Mouse (Mus musculus) heart, embryonic 13.5 days (tissue): ENCODE data around the gene Serping1. TPM values are rescaled to one million over a fixed set of nuclear protein-coding genes. Genes with fewer than 3 reads are reported as not detected.

Experiments
- ATAC-seq: fragments of 200-750 bp; cut with Nextera tagmentation; 2 replicates; pipeline ENCODE4 v1.8.0; 2017; ENCODE audit warnings: moderate TSS enrichment; ENCODE audit not compliant: insufficient number of reproducible peaks, low FRiP score, low TSS enrichment; ENCODE audit errors: extremely low read depth
- H3K27ac ChIP-seq: fragments of 300-500 bp; sonication (generic); replicated peaks from 2 replicates; pipeline ENCODE4 v1.5.1; 2015; ENCODE audit warnings: moderate library complexity, mild to moderate bottlenecking, inconsistent platforms
- H3K27me3 ChIP-seq: fragments of 300-500 bp; sonication (generic); replicated peaks from 2 replicates; pipeline ENCODE4 v1.6.1; 2015; ENCODE audit warnings: mild to moderate bottlenecking, inconsistent platforms
- H3K36me3 ChIP-seq: fragments of 300-500 bp; sonication (generic); 2 replicates; pipeline ENCODE4 v1.6.1; 2015; ENCODE audit warnings: mild to moderate bottlenecking, inconsistent platforms
- H3K4me1 ChIP-seq: fragments of 300-500 bp; sonication (generic); 2 replicates; pipeline ENCODE4 v1.6.1; 2015; ENCODE audit warnings: inconsistent platforms
- H3K4me2 ChIP-seq: fragments of 300-500 bp; sonication (generic); 2 replicates; pipeline ENCODE4 v1.6.1; 2015; ENCODE audit warnings: inconsistent platforms, mild to moderate bottlenecking, moderate library complexity
- H3K4me3 ChIP-seq: fragments of 300-500 bp; sonication (generic); 2 replicates; pipeline ENCODE4 v1.5.1; 2015; ENCODE audit warnings: moderate library complexity, mild to moderate bottlenecking, inconsistent platforms
- H3K9ac ChIP-seq: fragments of 300-500 bp; sonication (generic); 2 replicates; pipeline ENCODE4 v1.6.1; 2015; ENCODE audit warnings: inconsistent platforms, mild to moderate bottlenecking, moderate library complexity
- H3K9me3 ChIP-seq: fragments of 300-500 bp; sonication (generic); 2 replicates; pipeline ENCODE4 v1.6.1; 2016; ENCODE audit warnings: inconsistent platforms
- WGBS: fragments of 180-500 bp; shearing (Covaris S2); methylation state at CpG from one replicate; pipeline ENCODE4 v1.1.7; 2015; ENCODE audit warnings: mixed read lengths; 5-methylcytosine and 5-hydroxymethylcytosine counted together
- polyA plus RNA-seq: library from polyadenylated mRNA; unstranded; fragments of >200 nt; fragmentation: Nextera tagmentation; extraction: Ambion mirVana; gene quantifications from 2 replicates; pipeline ENCODE4 v1.2.1, GENCODE M21; 2015

Serping1 gene
- polyA plus RNA-seq: 38.8 and 40.2 TPM in 2 replicates

DNA sequence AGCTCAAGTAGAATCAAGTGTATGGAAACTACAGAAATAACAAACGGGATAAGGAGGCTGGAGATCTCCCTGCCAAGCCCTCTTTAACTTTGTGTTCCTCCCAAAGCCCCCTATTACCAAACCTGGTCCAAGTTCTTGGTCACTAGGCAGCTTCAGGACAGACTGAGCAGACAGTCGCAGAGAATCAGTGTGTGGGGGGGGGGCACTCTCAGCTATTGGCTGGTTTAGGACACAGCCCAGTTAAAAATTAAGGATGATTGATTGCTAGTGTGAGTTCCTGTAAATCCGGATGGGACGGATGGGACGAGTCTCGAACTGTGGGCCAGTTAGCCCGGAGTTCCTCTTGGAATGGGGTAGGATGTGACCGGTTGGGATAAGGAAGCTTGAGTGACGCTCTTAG is at the start of gene Serping1:
Gene Serping1 (minus strand): TSS at position 204 of the 400 bp plus-strand sequence.
- ATAC-seq: no peak
- Histone ChIP-seq H3K9me3 (no peaks in the 10 kb centered on the region), H3K4me2 (peak within 1 kb of the TSS; percentile 70), H3K4me3 (peak within 1 kb of the TSS; percentile 38), H3K4me1 (peaks cover 14% of the 10 kb centered on the region), H3K9ac (peak within 1 kb of the TSS; percentile 80), H3K36me3 (no peaks in the 10 kb centered on the region), H3K27me3 (peaks cover 5% of the 10 kb centered on the region; the same call in 1 of the 2 replicates), H3K27ac (peak within 1 kb of the TSS; percentile 30)
- 63% methylated on average over 9 of the region's 9 CpGs for WGBS

DNA sequence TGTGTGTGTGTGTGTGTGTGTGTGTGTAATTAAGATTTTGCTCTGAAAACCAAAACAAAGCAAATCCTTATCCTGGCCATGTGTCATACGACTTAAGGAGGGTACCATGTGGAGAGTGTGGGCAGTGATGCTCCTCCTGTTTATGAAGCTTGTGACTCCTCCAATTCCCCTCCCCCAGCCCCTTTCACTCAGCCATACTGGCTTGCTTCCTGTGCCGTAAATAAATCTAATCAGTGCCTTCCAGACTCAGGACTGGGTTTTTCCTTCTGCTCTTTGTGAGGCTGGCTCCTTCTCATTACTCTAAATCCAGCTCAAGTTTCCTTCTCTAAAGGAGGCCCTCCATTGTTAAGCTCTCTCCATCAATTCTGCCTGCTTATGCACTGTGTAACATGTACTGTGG is 48.0 kb upstream of the Serping1 start:
- Histone ChIP-seq H3K9me3 (no peaks in the 10 kb centered on the region), H3K36me3 (peaks cover under 1% of the 10 kb centered on the region; the same call in 1 of the 2 replicates), H3K4me2 (no peak overlapping the region), H3K27me3 (no peaks in the 10 kb centered on the region; the same call in 1 of the 2 replicates), H3K27ac (peak overlapping the region; percentile 56; the same call in 1 of the 2 replicates), H3K4me1 (peaks cover 37% of the 10 kb centered on the region), H3K9ac (no peak overlapping the region), H3K4me3 (no peak overlapping the region)
- no peak for ATAC-seq
- 15% methylated on average over 2 of the region's 2 CpGs for WGBS

DNA sequence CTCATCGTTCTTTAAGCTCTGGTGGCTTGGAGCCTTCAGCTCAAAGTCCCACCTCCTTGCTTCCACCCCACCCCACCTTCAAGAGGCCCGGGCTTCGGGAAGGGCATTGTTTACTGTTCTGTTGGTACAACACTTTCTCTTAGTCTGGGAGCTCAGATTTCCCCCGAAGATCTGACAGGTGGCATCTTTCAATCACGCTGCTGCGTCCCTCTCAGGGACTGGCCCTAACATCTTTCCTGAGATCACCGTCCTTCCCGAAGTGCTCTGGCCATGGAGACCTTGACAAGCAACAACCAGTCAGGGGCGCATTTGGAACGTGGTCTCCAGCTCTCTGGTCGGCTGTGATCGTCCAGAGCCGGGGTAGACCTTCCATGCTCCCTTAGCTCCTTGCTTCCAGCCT is 47.3 kb upstream of the Serping1 start, which contains the start of gene Smtnl1:
Gene Smtnl1 (minus strand): TSS at position 101 of the 400 bp plus-strand sequence.
- H3K27ac ChIP-seq: peak within 1 kb of the TSS; percentile 56; the same call in 1 of the 2 replicates
- no peak for ATAC-seq
- 51% methylated on average over 13 of the region's 13 CpGs for WGBS

GRCm38 (mm10) chr2:84819861-84820260 is 44.6 kb upstream of the Serping1 start:
- H3K4me1 ChIP-seq: peaks cover 24% of the 10 kb centered on the region
- H3K27ac ChIP-seq: peak overlapping the region; percentile 81
- 34% methylated on average over 3 of the region's 3 CpGs for WGBS
- no peaks in the 10 kb centered on the region for H3K9me3 ChIP-seq
- H3K9ac ChIP-seq: 0 out of 2 replicates have a peak overlapping the region, but pooled peaks have one; percentile 14
- no peak overlapping the region for H3K4me3 ChIP-seq
- no peaks in the 10 kb centered on the region; the same call in 1 of the 2 replicates for H3K27me3 ChIP-seq
- no peaks in the 10 kb centered on the region for H3K36me3 ChIP-seq
- H3K4me2 ChIP-seq: no peak overlapping the region; the same call in 1 of the 2 replicates
- no peak for ATAC-seq

More for the DNA sequence above, 47.3 kb upstream of the Serping1 start, which contains the start of gene Smtnl1:
- Histone ChIP-seq H3K27me3 (no peaks in the 10 kb centered on the region; the same call in 1 of the 2 replicates), H3K4me3 (no peak within 1 kb of the TSS), H3K9ac (no peak within 1 kb of the TSS), H3K9me3 (no peaks in the 10 kb centered on the region), H3K4me1 (peaks cover 31% of the 10 kb centered on the region), H3K36me3 (no peaks in the 10 kb centered on the region), H3K4me2 (no peak within 1 kb of the TSS)

GRCm38 (mm10) chr2:84812676-84813075 is 37.4 kb upstream of the Serping1 start:
- ATAC-seq: no peak
- no peak overlapping the region; the same call in 1 of the 2 replicates for H3K9ac ChIP-seq
- WGBS: 74% methylated on average over 6 of the region's 6 CpGs
- H3K9me3 ChIP-seq: no peaks in the 10 kb centered on the region
- H3K36me3 ChIP-seq: peaks cover 17% of the 10 kb centered on the region
- H3K4me1 ChIP-seq: peaks cover 27% of the 10 kb centered on the region
- no peak overlapping the region for H3K4me3 ChIP-seq
- peak overlapping the region; percentile 86 for H3K27ac ChIP-seq
- no peaks in the 10 kb centered on the region for H3K27me3 ChIP-seq
- H3K4me2 ChIP-seq: peak overlapping the region; percentile 69

DNA sequence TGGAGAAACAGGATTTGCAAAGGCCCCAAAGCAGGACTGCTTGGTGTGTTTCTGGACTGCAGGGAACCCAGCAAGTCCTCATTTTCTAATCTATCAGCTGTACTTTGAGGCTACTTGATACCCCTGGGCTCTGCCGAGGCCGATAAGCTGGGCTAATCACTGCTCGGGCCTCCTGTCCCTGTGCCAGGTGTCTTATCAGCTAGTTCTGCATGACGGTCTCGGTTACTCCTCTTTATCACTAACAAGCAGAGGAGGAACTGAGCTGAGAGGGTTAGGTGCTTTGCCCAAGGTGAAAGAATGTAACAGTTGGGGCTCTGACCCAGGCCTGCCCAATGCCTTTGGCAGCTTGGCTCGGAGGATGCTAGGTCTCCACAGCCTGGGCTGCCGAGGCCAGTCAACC is 36.6 kb upstream of the Serping1 start:
- Histone ChIP-seq H3K9me3 (no peaks in the 10 kb centered on the region), H3K36me3 (peaks cover 19% of the 10 kb centered on the region), H3K4me2 (peak overlapping the region; percentile 69), H3K27ac (peak overlapping the region; percentile 86), H3K4me1 (peaks cover 27% of the 10 kb centered on the region), H3K27me3 (no peaks in the 10 kb centered on the region), H3K9ac (peak overlapping the region; percentile 11; the same call in 1 of the 2 replicates), H3K4me3 (no peak overlapping the region)
- ATAC-seq: peak; percentile 76
- 11% methylated on average over 7 of the region's 7 CpGs for WGBS

DNA sequence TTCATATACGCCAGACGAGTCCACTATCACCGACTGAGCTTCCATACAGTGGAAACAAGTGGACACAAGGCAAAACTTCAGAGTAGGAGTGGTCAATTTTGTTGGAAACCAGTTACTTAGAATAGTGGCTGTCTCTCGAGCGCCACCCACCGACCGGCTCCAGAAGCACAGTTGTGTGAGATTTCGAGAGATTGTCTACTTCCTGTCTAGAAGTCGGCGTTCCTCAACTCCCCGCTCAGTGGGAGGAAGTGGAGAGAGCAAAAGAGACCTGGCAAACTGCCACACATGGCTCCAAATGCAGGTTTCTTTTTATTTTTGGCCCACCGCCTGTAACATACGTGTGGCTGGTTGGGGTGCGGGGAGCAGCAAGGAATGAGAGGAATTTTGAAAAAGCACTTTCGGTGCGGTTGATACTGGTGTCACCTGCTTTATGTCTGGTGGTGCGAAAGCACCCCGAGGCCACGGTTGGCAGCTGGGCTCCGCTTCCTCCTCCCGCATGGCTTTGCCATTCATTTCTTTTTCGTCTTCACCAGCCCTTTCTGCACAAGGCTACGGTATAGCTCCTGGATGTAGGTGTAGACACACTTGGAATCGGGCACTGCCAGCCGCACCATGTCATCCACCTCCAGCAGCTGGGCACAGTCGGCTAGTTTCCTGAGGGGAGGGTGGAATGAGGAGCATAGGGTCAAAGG is 35.8 kb upstream of the Serping1 start:
- peaks cover 27% of the 10 kb centered on the region for H3K4me1 ChIP-seq
- peak overlapping the region; percentile 70 for H3K9ac ChIP-seq
- peak overlapping the region; percentile 43 for H3K4me3 ChIP-seq
- peaks cover 28% of the 10 kb centered on the region for H3K36me3 ChIP-seq
- peak; percentile 57; the same call in 1 of the 2 replicates for ATAC-seq
- 18% methylated on average over 26 of the region's 26 CpGs for WGBS
- peak overlapping the region; percentile 69 for H3K4me2 ChIP-seq
- H3K9me3 ChIP-seq: no peaks in the 10 kb centered on the region
- no peaks in the 10 kb centered on the region for H3K27me3 ChIP-seq
- peak overlapping the region; percentile 86 for H3K27ac ChIP-seq

DNA sequence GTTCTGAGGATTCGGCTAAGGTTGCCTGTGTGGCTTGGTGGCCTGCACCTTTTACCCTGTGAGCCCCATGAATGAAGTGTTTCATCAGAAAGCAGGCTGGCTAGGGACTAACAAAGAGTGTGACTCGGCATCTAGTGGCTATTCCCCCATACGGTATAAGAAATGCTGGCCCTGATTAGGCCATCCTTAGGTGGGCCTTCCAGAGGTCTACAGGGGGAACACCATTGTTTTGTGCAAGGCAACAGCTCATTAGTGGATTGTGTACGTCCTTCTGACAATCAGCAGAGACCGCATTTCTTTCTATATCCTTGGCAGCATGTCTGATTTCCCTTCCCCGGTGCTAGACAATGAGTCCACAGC is 35.3 kb upstream of the Serping1 start:
- Histone ChIP-seq H3K9ac (peak overlapping the region; percentile 25; the same call in 1 of the 2 replicates), H3K27ac (peak overlapping the region; percentile 86)
- WGBS: 66% methylated on average over 6 of the region's 6 CpGs

DNA sequence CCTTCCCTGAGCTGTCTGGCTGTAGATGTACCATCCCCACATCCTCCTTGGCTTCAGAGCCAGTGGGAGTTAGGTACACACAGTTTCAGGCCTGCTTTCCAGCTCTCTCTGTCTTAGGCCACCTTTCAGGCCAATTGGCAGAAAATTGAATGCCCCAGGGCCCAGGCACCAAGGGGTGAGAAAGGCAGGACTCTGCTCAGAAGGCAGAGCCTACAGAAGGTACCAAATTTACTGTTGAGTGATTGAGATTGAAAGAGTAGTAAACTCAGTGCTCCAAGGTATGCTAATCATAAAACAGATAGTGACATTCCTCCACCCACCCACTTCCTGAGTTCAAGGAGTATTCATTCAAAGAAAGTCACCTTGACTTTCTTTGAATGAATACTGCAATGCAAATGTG is 34.1 kb upstream of the Serping1 start:
- Histone ChIP-seq H3K27me3 (no peaks in the 10 kb centered on the region), H3K36me3 (peaks cover 37% of the 10 kb centered on the region), H3K4me2 (no peak overlapping the region), H3K9me3 (no peaks in the 10 kb centered on the region), H3K4me3 (no peak overlapping the region), H3K9ac (no peak overlapping the region), H3K27ac (no peak overlapping the region), H3K4me1 (peaks cover 27% of the 10 kb centered on the region)
- ATAC-seq: no peak

More for the DNA sequence above, 35.3 kb upstream of the Serping1 start:
- Histone ChIP-seq H3K4me1 (peaks cover 27% of the 10 kb centered on the region), H3K4me3 (0 out of 2 replicates have a peak overlapping the region, but pooled peaks have one; percentile 43), H3K36me3 (peaks cover 31% of the 10 kb centered on the region), H3K9me3 (no peaks in the 10 kb centered on the region), H3K27me3 (no peaks in the 10 kb centered on the region), H3K4me2 (peak overlapping the region; percentile 69)
- ATAC-seq: no peak

- ATAC-seq: no peak
- Histone ChIP-seq H3K9me3 (no peaks in the 10 kb centered on the region), H3K27me3 (no peaks in the 10 kb centered on the region), H3K4me3 (no peak overlapping the region), H3K36me3 (peaks cover 55% of the 10 kb centered on the region), H3K9ac (no peak overlapping the region), H3K27ac (no peak overlapping the region), H3K4me2 (no peak overlapping the region), H3K4me1 (peaks cover 13% of the 10 kb centered on the region)
- WGBS: 44% methylated on average over 5 of the region's 5 CpGs
These were observed 31.3 kb upstream of the Serping1 start for GRCm38 (mm10) chr2:84806546-84806945.

GRCm38 (mm10) chr2:84803963-84804362 is 28.7 kb upstream of the Serping1 start:
- Histone ChIP-seq H3K27ac (no peak overlapping the region), H3K9me3 (no peaks in the 10 kb centered on the region), H3K4me2 (no peak overlapping the region), H3K4me3 (no peak overlapping the region), H3K27me3 (no peaks in the 10 kb centered on the region), H3K36me3 (peaks cover 50% of the 10 kb centered on the region), H3K4me1 (peaks cover 9% of the 10 kb centered on the region), H3K9ac (no peak overlapping the region)
- 89% methylated on average over 7 of the region's 7 CpGs for WGBS
- ATAC-seq: no peak
